Mouse (Mus musculus): ENCODE measurements at regions not wholly inside any gene's neighbourhood (a gene's known extent, or its start where the extent isn't known, plus 50 kb on each side); places are given as distances from the start of the nearest gene placed in this dataset.

DNA sequence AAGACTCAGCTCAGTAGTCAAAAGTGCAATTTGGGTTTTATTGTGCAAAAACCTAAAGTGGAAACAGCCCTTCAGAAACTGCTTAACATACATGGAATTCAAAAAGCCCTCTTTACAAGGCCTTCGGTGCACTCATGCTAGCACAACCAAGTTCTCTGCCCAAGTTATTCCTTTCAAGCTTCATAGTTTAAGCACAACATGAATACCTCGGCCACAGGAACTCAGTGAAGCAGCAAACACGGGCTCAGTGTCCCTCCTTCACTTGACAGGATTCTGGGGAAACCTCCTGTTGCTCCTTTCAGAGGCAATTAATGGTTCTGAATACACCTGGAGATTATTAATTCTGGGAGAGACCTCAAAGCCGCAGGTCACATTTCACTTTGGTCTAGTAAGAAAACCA, 81.1 kb upstream of the Mdfic start:
- TF ChIP-seq CTCF (IDR thresholded peaks at IDR 0.05; ENCODE audit: low read depth), result no peak
- TF ChIP-seq EP300 (IDR thresholded peaks at IDR 0.05; ENCODE audit: low read depth), result no peak

All from heart, postnatal 0 days (tissue).